Mouse (Mus musculus) A20 (cell line): ENCODE results near the gene Fam171a1.

Experiments
- DNase-seq: peaks from one replicate; pipeline ENCODE4 v3.0.0-alpha.2; 2011; ENCODE audit warnings: low read depth, low spot score

Gene Fam171a1

GRCm38 (mm10) chr2:3267879-3268278, 153.9 kb downstream of the Fam171a1 start:
- DNase-seq = no peak

- no peak for DNase-seq
Observed at GRCm38 (mm10) chr2:3273349-3273748, 159.3 kb downstream of the Fam171a1 start.

- DNase-seq = no peak
Observed at GRCm38 (mm10) chr2:3276106-3276505, 162.1 kb downstream of the Fam171a1 start.
